Mouse (Mus musculus): Measurements from ENCODE around the gene Lars2.

GRCm38 (mm10) chr9:123506270-123507146 lies 139.8 kb downstream of the Lars2 start:
- TF ChIP-seq CTCF (IDR thresholded peaks at IDR 0.05; ENCODE audit: low read depth, low read length) (no peak), TAL1 (conservative IDR thresholded peaks at IDR 0.05; ENCODE audit: low read depth, low read length) (no peak), GATA2 (IDR thresholded peaks at IDR 0.05; ENCODE audit: borderline replicate concordance, low read depth, low read length) (no peak)

Measured in G1E (cell line).